Mouse (Mus musculus): ENCODE data around the gene Nfatc3. TPM values are rescaled to one million over a fixed set of nuclear protein-coding genes. Genes with fewer than 3 reads are reported as not detected.

Nfatc3 gene
- polyA plus RNA-seq, 1 experiment, result 17.8 TPM

DNA sequence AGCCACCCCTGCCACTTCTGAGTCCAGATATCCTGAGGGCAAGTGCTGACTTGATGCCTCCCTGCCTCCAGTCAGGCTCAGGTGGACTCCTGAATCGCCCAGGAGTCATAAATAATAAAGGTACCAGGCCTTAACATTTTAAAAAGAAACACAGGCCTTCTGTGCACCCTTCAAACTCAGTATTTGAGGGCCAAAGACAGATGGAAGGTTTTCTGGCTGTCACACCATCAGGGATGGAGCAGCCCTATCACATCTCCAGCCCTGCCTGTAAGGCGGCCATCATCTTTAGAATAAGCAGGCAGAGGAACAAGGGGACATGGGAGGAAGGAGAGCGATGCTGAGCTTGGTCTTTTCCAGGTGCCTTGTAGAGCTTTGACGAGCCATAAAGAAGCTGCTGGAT, 72.4 kb downstream of the Nfatc3 start:
- Histone ChIP-seq H3K27ac (ENCODE audit: control insufficient read depth, insufficient read depth, low read depth, low read length, poor library complexity) (no peak overlapping the region), H3K4me1 (ENCODE audit: control insufficient read depth, insufficient read depth, low read length) (no peaks in the 10 kb centered on the region; the same call in 1 of the 2 replicates), H3K4me3 (replicated peaks; ENCODE audit: control insufficient read depth, low read depth, low read length) (no peak overlapping the region)
- TF ChIP-seq CTCF (IDR thresholded peaks at IDR 0.05; ENCODE audit: control insufficient read depth, insufficient read depth, low read length) (no peak), POLR2A (IDR thresholded peaks at IDR 0.05; ENCODE audit: borderline replicate concordance, control insufficient read depth, low read depth, low read length) (no peak)
- 83% methylated on average over 4 of the region's 4 CpGs for WGBS

- no peak overlapping the region for H3K27ac ChIP-seq (ENCODE audit: control insufficient read depth, insufficient read depth, low read depth, low read length, poor library complexity)
- no peaks in the 10 kb centered on the region; the same call in 1 of the 2 replicates for H3K4me1 ChIP-seq (ENCODE audit: control insufficient read depth, insufficient read depth, low read length)
Observed at GRCm38 (mm10) chr8:106131488-106132222, 73.0 kb downstream of the Nfatc3 start.

DNA sequence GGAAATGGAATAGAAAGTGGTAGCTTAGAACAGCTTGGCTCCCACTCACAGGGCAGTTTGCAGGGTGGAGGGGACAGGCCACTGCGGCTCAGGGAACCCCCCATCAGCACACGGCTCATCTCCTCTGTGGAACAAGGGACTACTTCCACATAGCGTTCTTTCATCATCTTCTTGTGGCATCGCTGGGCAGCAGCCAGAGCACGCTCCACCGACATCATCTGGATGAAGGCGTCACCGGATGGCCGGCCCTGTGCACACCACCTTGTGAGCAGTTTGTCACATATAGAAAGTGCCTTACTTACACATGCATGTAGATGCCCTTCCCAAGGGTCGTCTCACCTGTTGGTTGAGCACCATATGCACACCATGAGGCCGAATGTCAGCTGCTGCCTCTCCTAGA, 73.7 kb downstream of the Nfatc3 start:
- no peaks in the 10 kb centered on the region; the same call in 1 of the 2 replicates for H3K4me1 ChIP-seq (ENCODE audit: control insufficient read depth, insufficient read depth, low read length)
- no peak overlapping the region for H3K4me3 ChIP-seq (replicated peaks; ENCODE audit: control insufficient read depth, low read depth, low read length)
- WGBS, result 70% methylated on average over 11 of the region's 11 CpGs
- H3K27ac ChIP-seq (ENCODE audit: control insufficient read depth, insufficient read depth, low read depth, low read length, poor library complexity), result no peak overlapping the region
- TF ChIP-seq POLR2A (IDR thresholded peaks at IDR 0.05; ENCODE audit: borderline replicate concordance, control insufficient read depth, low read depth, low read length) (no peak), CTCF (IDR thresholded peaks at IDR 0.05; ENCODE audit: control insufficient read depth, insufficient read depth, low read length) (no peak)

More at GRCm38 (mm10) chr8:106131488-106132222, 73.0 kb downstream of the Nfatc3 start:
- no peak for TF ChIP-seq CTCF (IDR thresholded peaks at IDR 0.05; ENCODE audit: control insufficient read depth, insufficient read depth, low read length)
- TF ChIP-seq POLR2A (IDR thresholded peaks at IDR 0.05; ENCODE audit: borderline replicate concordance, control insufficient read depth, low read depth, low read length), result no peak
- no peak overlapping the region for H3K4me3 ChIP-seq (replicated peaks; ENCODE audit: control insufficient read depth, low read depth, low read length)
- 60% methylated on average over 7 of the region's 7 CpGs for WGBS

DNA sequence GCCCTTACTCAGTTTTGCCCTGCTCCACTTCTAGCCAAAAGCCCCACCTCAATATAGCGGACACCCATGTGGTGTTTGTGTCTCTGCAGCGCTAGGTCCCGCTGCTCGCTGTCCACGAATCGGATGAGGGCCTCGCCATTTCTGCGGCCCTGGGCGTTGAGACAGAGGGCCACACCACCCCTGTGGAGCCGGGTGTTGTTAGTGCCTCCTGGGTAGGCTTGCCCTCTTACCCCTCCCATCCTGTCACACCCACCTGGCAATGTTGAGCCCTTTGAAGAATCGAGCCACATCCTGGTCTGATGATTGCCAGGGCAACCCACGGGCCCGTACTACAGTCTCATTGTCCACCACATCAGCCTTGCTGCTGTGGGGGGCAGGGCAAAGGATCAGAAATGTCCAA, 74.9 kb downstream of the Nfatc3 start:
- 61% methylated on average over 13 of the region's 13 CpGs for WGBS
- Histone ChIP-seq H3K4me3 (replicated peaks; ENCODE audit: control insufficient read depth, low read depth, low read length) (no peak overlapping the region), H3K4me1 (ENCODE audit: control insufficient read depth, insufficient read depth, low read length) (no peaks in the 10 kb centered on the region; the same call in 1 of the 2 replicates), H3K27ac (ENCODE audit: control insufficient read depth, insufficient read depth, low read depth, low read length, poor library complexity) (no peak overlapping the region)
- no peak for TF ChIP-seq POLR2A (IDR thresholded peaks at IDR 0.05; ENCODE audit: borderline replicate concordance, control insufficient read depth, low read depth, low read length)
- no peak for TF ChIP-seq CTCF (IDR thresholded peaks at IDR 0.05; ENCODE audit: control insufficient read depth, insufficient read depth, low read length)

DNA sequence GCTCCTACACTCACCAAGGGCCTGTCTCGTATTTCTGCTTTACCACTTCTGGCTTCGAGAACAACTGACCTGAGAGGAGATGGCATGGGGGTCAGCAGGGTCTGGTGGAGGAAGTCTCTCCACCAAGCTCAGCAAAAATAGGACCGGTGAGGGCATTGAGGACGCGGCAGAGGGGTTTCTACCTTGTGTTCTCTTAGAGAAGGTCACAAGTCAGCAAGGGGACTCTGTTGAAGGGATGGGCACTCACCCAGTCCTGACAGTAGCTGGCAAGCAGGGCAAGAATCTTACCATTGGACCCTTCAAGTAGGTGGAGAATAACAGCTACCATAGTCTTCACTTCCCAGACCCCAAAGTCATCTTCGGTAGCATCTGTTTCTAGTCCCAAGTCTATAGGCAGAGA, 75.3 kb downstream of the Nfatc3 start:
- TF ChIP-seq CTCF (IDR thresholded peaks at IDR 0.05; ENCODE audit: control insufficient read depth, insufficient read depth, low read length) (no peak), POLR2A (IDR thresholded peaks at IDR 0.05; ENCODE audit: borderline replicate concordance, control insufficient read depth, low read depth, low read length) (no peak)
- Histone ChIP-seq H3K4me3 (replicated peaks; ENCODE audit: control insufficient read depth, low read depth, low read length) (no peak overlapping the region), H3K4me1 (ENCODE audit: control insufficient read depth, insufficient read depth, low read length) (no peaks in the 10 kb centered on the region; the same call in 1 of the 2 replicates), H3K27ac (ENCODE audit: control insufficient read depth, insufficient read depth, low read depth, low read length, poor library complexity) (no peak overlapping the region)
- WGBS, result 66% methylated on average over 6 of the region's 6 CpGs

DNA sequence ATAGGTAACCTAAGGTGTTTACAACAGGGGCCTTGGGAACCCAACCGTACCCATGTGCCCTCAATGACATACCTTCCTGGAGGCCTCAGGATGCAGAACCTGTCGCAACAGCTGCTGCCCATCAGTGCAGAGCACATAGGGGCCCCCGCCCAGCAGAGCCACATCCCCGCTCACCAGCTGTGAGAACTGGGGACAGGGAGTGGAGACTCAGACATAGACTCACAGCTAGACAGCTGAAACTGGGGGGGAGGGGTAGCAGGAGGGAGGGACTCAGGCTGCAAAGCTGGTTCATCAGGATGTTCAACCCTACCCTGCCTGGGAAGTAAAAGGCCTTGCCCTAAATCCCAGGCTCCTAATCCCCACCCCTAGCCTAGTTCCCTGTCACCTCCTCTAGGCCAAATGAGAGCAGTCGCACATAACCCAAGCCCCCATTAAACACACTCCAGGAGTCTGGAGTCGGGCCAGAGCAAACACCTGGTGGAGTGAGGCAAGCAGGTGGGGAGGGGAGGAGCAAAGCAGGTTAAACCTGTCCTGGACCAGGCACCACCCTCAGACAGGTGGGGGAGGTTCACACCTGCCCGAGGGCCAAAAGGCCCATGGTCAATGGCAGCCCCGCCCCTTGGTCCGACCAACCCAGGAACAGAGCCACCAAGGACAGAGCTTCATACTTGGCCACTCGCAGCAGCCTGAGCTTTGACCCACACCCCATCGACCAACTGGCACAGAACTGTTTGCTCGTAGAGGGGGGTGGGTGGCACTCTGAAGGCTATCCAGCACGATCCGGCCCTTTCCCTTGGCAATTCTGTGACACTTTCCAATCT, 76.3 kb downstream of the Nfatc3 start:
- Histone ChIP-seq H3K27ac (ENCODE audit: control insufficient read depth, insufficient read depth, low read depth, low read length, poor library complexity) (no peak overlapping the region), H3K4me3 (replicated peaks; ENCODE audit: control insufficient read depth, low read depth, low read length) (no peak overlapping the region), H3K4me1 (ENCODE audit: control insufficient read depth, insufficient read depth, low read length) (no peaks in the 10 kb centered on the region; the same call in 1 of the 2 replicates)
- TF ChIP-seq POLR2A (IDR thresholded peaks at IDR 0.05; ENCODE audit: borderline replicate concordance, control insufficient read depth, low read depth, low read length) (no peak), CTCF (IDR thresholded peaks at IDR 0.05; ENCODE audit: control insufficient read depth, insufficient read depth, low read length) (no peak)
- WGBS, result 42% methylated on average over 14 of the region's 14 CpGs

- Histone ChIP-seq H3K27ac (ENCODE audit: control insufficient read depth, insufficient read depth, low read depth, low read length, poor library complexity) (no peak overlapping the region), H3K4me3 (replicated peaks; ENCODE audit: control insufficient read depth, low read depth, low read length) (no peak overlapping the region), H3K4me1 (ENCODE audit: control insufficient read depth, insufficient read depth, low read length) (no peaks in the 10 kb centered on the region; the same call in 1 of the 2 replicates)
- TF ChIP-seq CTCF (IDR thresholded peaks at IDR 0.05; ENCODE audit: control insufficient read depth, insufficient read depth, low read length) (no peak), POLR2A (IDR thresholded peaks at IDR 0.05; ENCODE audit: borderline replicate concordance, control insufficient read depth, low read depth, low read length) (no peak)
- WGBS, result 14% methylated on average over 19 of the region's 19 CpGs
Observed at GRCm38 (mm10) chr8:106135672-106136071, 77.0 kb downstream of the Nfatc3 start.
